Mouse (Mus musculus) neural tube, embryonic 13.5 days (tissue): ENCODE measurements at regions not wholly inside any gene's neighbourhood (a gene's known extent, or its start where the extent isn't known, plus 50 kb on each side); places are given as distances from the start of the nearest gene placed in this dataset.

Experiments used
- ATAC-seq: fragments of 200-750 bp; cut with Nextera tagmentation; 2 replicates; pipeline ENCODE4 v1.8.0; 2017; ENCODE audit warnings: low read depth, mild to moderate bottlenecking, moderate TSS enrichment, moderate library complexity
- H3K27ac ChIP-seq: fragments of 300-500 bp; sonication (generic); replicated peaks from 2 replicates; pipeline ENCODE4 v1.5.1; 2015; ENCODE audit warnings: moderate library complexity, mild to moderate bottlenecking, inconsistent platforms
- H3K27me3 ChIP-seq: fragments of 300-500 bp; sonication (generic); 2 replicates; pipeline ENCODE4 v1.6.1; 2015; ENCODE audit warnings: mild to moderate bottlenecking, inconsistent platforms
- H3K36me3 ChIP-seq: fragments of 300-500 bp; sonication (generic); 2 replicates; pipeline ENCODE4 v1.6.1; 2015; ENCODE audit warnings: mild to moderate bottlenecking, inconsistent platforms
- H3K4me1 ChIP-seq: fragments of 300-500 bp; sonication (generic); replicated peaks from 2 replicates; pipeline ENCODE4 v1.6.1; 2015; ENCODE audit warnings: inconsistent platforms
- H3K4me2 ChIP-seq: fragments of 300-500 bp; sonication (generic); 2 replicates; pipeline ENCODE4 v1.6.1; 2015; ENCODE audit warnings: inconsistent platforms, mild to moderate bottlenecking, moderate library complexity
- H3K4me3 ChIP-seq: fragments of 300-500 bp; sonication (generic); 2 replicates; pipeline ENCODE4 v1.5.1; 2015; ENCODE audit warnings: mild to moderate bottlenecking, inconsistent platforms
- H3K9ac ChIP-seq: fragments of 300-500 bp; sonication (generic); 2 replicates; pipeline ENCODE4 v1.6.1; 2015; ENCODE audit warnings: moderate library complexity, mild to moderate bottlenecking, inconsistent platforms
- H3K9me3 ChIP-seq: fragments of 300-500 bp; sonication (generic); 2 replicates; pipeline ENCODE4 v1.6.1; 2016; ENCODE audit warnings: inconsistent platforms
- WGBS: fragments of 180-500 bp; shearing (Covaris S2); methylation state at CpG from one replicate; pipeline ENCODE4 v1.1.7; 2015; 5-methylcytosine and 5-hydroxymethylcytosine counted together

DNA sequence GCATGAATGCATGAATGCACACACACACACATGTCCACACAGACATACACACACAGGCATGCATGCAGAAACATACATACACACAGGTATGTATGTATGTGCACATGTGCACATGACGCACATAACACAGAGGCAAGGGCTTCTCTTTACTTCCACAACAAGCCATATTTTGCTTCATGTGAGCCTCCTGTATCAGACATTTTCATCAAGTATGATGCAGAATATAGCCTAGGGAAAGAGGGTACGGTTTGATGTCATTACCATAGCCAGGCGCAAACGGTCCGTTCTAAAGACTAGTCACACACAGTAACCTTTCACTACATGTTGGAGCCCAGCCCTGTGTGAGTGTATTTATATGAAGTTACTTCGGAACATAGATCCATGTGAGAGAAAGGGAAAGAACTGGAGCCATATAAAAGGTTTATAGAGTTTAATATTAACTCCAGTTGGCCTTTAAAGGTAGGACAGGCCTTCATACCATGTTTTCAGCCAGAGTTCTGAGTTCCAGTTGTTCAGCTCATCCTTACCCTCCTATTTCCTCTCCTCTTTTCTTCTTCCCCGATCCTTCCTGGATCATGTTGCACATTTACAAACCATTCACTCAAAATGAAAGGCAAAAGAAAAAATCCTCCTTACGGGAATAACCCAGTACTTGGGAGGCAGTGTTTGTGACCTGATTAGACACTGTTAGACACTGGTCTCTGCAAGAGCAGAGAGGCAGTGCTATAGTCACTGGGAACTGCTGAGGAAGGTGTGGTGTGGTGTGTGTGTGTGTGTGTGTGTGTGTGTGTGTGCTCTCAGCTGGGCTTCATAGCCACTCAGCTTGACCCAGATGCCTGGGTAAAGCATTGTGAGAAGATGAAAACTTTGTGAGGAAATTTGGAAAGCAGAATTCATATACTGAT lies 434.1 kb upstream of the Ccnh start:
- no peak overlapping the region for H3K9ac ChIP-seq
- H3K4me1 ChIP-seq = peaks cover 28% of the 10 kb centered on the region
- H3K4me3 ChIP-seq = no peak overlapping the region
- H3K9me3 ChIP-seq = no peaks in the 10 kb centered on the region
- 67% methylated on average over 8 of the region's 8 CpGs for WGBS
- H3K27ac ChIP-seq = peak overlapping the region; percentile 75
- H3K4me2 ChIP-seq = no peak overlapping the region
- ATAC-seq = no peak
- H3K27me3 ChIP-seq = no peaks in the 10 kb centered on the region
- H3K36me3 ChIP-seq = no peaks in the 10 kb centered on the region

DNA sequence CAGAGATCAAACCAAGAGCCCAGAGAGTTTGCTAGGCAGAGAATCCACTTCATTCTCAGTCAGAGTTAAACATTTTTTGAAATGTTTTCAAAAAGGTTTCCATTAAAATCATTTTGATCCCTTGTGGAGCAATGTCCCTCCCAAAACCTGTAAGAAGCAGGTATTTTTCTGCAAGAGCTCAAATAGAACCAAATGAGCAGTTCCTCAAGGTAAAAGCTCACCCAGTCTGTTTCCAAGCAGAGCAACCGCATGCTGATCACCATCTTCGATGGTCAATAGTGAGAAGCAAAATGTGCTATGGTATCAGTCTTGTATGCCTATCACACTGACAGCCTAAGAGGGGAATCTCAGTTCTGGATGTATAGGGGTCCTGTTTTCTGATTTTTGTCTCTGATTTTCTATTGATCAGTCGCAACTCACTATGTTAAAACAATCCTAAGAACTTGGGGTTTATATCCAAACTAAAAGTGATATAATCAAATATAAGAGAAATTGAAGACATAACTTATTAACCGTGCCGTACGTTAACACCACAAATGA lies 432.3 kb upstream of the Ccnh start:
- H3K9me3 ChIP-seq = no peaks in the 10 kb centered on the region
- H3K4me1 ChIP-seq = peaks cover 28% of the 10 kb centered on the region
- 60% methylated on average over 6 of the region's 6 CpGs for WGBS
- H3K4me2 ChIP-seq = no peak overlapping the region
- no peaks in the 10 kb centered on the region for H3K27me3 ChIP-seq
- H3K27ac ChIP-seq = peak overlapping the region; percentile 80
- no peaks in the 10 kb centered on the region for H3K36me3 ChIP-seq
- no peak for ATAC-seq
- H3K9ac ChIP-seq = no peak overlapping the region
- H3K4me3 ChIP-seq = no peak overlapping the region

DNA sequence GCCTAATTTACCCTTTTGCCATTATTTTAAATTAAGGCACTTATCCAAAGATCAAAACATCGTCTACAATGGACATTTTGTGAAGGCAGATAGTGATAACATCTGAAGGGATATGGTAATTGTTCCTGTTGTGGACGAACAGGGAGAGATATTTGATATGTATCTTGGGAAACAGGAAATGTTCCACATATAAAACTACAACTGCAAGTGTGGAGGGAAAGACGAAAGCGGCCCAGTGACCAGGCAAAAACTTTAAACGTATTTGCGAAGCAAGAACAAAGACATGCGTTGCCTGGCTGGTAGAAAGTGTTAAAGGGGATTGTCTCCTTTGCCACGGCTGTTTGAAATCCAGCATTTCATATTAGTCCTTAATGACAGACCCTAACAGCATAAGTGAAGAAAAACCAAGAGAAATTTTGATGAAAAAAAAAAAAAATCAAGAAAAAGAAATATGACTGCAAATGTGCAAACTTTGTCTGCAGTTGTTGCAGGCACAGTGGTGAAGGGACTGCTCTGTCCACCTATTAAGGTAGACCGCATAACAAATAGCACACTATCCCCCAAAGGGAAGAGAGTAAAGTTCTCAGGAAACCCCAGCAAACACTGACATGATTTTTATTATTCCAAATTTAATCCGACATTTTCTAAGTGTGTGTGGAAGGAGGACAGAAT lies 431.2 kb upstream of the Ccnh start:
- Histone ChIP-seq H3K4me3 (0 out of 2 replicates have a peak overlapping the region, but pooled peaks have one; percentile 7), H3K4me2 (peak overlapping the region; percentile 46), H3K9ac (peak overlapping the region; percentile 48), H3K27me3 (no peaks in the 10 kb centered on the region), H3K27ac (peak overlapping the region; percentile 84), H3K9me3 (no peaks in the 10 kb centered on the region), H3K4me1 (peaks cover 28% of the 10 kb centered on the region), H3K36me3 (no peaks in the 10 kb centered on the region)
- 18% methylated on average over 10 of the region's 10 CpGs for WGBS
- ATAC-seq = peak; percentile 83

DNA sequence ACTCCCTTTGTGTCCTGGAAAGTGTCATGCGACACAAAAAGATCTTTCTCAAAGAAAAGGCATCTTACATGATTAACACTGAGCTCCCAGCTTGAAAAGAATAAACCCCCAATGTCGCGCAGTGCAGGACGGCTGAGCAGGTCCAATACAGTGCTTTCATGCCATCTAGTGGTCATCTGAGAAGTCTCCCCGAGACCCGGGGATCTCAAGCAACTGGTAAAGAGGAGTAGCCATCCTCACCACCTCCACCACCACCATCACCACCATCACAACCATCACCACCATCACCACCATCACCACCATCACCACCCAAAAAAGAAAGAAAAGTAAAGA lies 430.7 kb upstream of the Ccnh start:
- no peaks in the 10 kb centered on the region for H3K9me3 ChIP-seq
- peak overlapping the region; percentile 46 for H3K4me2 ChIP-seq
- H3K27ac ChIP-seq = peak overlapping the region; percentile 84
- 0 out of 2 replicates have a peak overlapping the region, but pooled peaks have one; percentile 7 for H3K4me3 ChIP-seq
- under 1% methylated on average over 6 of the region's 6 CpGs for WGBS
- H3K9ac ChIP-seq = peak overlapping the region; percentile 48
- no peaks in the 10 kb centered on the region for H3K36me3 ChIP-seq
- H3K27me3 ChIP-seq = no peaks in the 10 kb centered on the region
- peak; percentile 98 for ATAC-seq
- H3K4me1 ChIP-seq = peaks cover 28% of the 10 kb centered on the region

DNA sequence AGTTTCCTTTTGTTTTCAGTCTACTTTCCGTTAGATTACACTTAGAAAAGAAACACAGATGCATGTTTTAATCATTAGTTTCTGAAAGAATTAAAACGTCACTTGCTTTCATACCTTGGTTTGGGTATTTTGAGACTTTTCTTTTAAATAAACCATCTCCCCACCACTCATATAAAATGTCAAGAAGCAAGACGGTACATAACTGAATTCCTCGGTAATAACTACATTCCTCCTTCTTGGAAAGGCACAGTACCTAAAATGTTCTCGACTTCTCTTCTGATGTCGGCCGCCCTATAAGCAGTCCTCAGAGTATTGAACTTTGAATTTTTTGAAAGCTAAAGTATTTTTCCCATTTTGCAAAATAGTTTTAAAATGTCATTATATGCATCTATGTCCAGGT lies 430.1 kb upstream of the Ccnh start:
- Histone ChIP-seq H3K4me3 (no peak overlapping the region), H3K36me3 (no peaks in the 10 kb centered on the region), H3K9me3 (no peaks in the 10 kb centered on the region), H3K9ac (no peak overlapping the region), H3K27me3 (no peaks in the 10 kb centered on the region), H3K4me2 (no peak overlapping the region), H3K4me1 (peaks cover 24% of the 10 kb centered on the region), H3K27ac (no peak overlapping the region)
- no peak for ATAC-seq
- WGBS = 59% methylated on average over 7 of the region's 7 CpGs

DNA sequence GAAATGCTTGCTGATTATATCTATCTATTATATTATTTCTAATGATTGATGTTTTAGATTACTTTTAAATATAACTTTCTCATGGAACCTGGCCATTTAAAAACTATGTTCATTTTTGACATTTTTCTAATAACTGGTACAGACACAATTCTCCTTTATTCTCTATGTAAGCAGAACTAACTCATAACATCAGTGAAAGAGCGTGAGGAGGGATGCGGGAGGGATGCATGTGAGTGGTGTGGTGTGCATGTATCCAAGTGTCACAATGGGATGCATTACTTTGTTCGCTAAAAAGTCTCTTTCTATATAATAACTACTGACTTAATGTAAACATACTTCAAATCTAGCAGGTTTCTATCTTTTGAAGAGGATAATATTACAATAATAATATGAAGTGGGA lies 428.7 kb upstream of the Ccnh start:
- Histone ChIP-seq H3K4me1 (peaks cover 13% of the 10 kb centered on the region), H3K36me3 (no peaks in the 10 kb centered on the region), H3K4me3 (no peak overlapping the region), H3K27me3 (no peaks in the 10 kb centered on the region), H3K9me3 (no peaks in the 10 kb centered on the region), H3K4me2 (no peak overlapping the region), H3K9ac (no peak overlapping the region), H3K27ac (no peak overlapping the region)
- ATAC-seq = no peak
- WGBS = 44% methylated on average over 3 of the region's 3 CpGs

DNA sequence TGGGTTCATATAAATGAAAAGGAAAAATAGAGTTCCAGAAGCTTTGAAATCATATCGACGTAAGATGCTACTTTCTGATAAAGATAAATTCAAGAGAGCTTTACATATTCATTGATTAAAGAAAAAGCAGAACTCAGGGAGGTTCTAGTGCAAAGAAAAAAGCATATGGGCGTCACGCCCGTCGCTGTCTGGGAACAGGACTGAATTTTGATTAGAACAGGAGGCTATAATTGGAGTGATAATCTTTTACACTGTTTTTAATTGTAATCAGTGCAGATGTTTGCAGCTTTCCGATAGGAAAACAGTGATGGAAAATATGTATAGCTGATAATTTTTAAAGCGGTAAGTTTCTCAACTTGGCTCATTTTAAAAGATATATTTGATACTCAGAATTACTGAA lies 428.2 kb upstream of the Ccnh start:
- Histone ChIP-seq H3K9ac (no peak overlapping the region), H3K4me1 (peaks cover 13% of the 10 kb centered on the region), H3K9me3 (no peaks in the 10 kb centered on the region), H3K27me3 (no peaks in the 10 kb centered on the region), H3K27ac (no peak overlapping the region), H3K36me3 (no peaks in the 10 kb centered on the region), H3K4me3 (no peak overlapping the region), H3K4me2 (no peak overlapping the region)
- 40% methylated on average over 8 of the region's 8 CpGs for WGBS
- no peak for ATAC-seq

DNA sequence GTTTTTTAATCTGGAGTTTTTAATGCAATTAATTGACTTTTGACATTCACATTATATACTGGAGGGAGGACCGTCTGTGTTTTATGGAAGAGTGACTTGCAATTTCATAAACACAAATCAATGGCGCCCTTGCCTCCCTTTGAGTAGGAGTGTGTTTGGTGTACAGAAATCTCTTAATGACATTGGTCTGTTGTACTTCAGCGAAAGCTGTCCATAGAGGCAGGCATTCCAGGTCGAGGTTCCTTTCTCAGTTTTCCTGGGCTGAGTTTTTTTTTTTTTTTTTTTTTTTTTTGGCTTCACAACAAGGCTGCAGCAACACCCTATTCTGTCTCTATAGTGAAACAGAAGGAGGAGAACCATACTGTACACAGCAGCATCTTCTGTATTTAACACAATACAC lies 427.4 kb upstream of the Ccnh start:
- H3K4me1 ChIP-seq = peaks cover 10% of the 10 kb centered on the region
- H3K9ac ChIP-seq = no peak overlapping the region
- no peak for ATAC-seq
- no peak overlapping the region for H3K4me2 ChIP-seq
- no peaks in the 10 kb centered on the region for H3K36me3 ChIP-seq
- no peak overlapping the region for H3K4me3 ChIP-seq
- no peaks in the 10 kb centered on the region for H3K9me3 ChIP-seq
- 0 out of 2 replicates have a peak overlapping the region, but pooled peaks have one; percentile 35 for H3K27ac ChIP-seq
- 39% methylated on average over 4 of the region's 4 CpGs for WGBS
- no peaks in the 10 kb centered on the region for H3K27me3 ChIP-seq

DNA sequence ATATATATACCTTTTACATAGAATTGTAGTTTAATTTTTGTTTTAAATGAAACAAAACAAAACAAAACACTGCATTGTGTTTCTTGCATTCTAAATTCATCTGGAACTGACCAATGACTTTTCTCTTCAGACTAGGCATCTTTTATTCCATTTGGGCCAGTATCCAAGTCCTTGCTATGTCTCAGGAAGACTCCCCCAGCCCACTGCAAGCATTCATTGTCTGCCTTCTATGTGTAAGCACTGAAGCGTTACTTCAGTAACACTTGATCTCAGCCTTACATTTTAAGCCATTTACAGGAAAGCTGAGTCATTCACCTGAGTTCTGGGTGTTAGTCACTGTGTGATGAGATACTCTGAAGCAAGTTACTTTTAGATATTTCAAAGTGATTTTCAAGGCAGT lies 425.3 kb upstream of the Ccnh start:
- no peaks in the 10 kb centered on the region for H3K4me1 ChIP-seq
- no peak for ATAC-seq
- no peaks in the 10 kb centered on the region for H3K27me3 ChIP-seq
- H3K9ac ChIP-seq = no peak overlapping the region
- no peaks in the 10 kb centered on the region for H3K9me3 ChIP-seq
- no peak overlapping the region for H3K4me2 ChIP-seq
- no peak overlapping the region for H3K4me3 ChIP-seq
- H3K36me3 ChIP-seq = no peaks in the 10 kb centered on the region
- WGBS = 70% methylated on average over 1 of the region's 1 CpGs
- no peak overlapping the region for H3K27ac ChIP-seq

DNA sequence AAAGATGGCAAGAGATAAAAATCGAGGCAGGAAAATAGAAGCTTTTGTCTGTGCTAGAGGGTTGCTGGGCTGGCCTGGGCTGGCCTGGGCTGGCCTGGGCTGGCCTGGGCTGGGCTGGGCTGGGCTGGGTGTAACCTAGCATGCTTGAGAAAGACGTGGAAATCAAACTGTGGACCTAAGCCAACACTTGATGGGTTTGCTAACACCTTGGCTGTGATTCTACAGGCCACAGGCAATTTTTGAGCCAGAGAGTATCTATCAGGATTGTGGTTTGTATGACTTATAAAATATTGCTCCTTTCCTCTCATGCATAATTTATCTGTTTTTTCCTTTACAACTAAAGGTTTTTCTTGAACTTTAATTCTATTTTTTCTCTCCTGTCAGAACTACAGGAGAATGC lies 417.3 kb upstream of the Ccnh start:
- Histone ChIP-seq H3K4me3 (no peak overlapping the region), H3K27ac (no peak overlapping the region), H3K36me3 (no peaks in the 10 kb centered on the region), H3K9me3 (no peaks in the 10 kb centered on the region), H3K4me2 (no peak overlapping the region), H3K9ac (no peak overlapping the region), H3K27me3 (no peaks in the 10 kb centered on the region), H3K4me1 (no peaks in the 10 kb centered on the region)
- 50% methylated on average over 2 of the region's 2 CpGs for WGBS
- no peak for ATAC-seq

DNA sequence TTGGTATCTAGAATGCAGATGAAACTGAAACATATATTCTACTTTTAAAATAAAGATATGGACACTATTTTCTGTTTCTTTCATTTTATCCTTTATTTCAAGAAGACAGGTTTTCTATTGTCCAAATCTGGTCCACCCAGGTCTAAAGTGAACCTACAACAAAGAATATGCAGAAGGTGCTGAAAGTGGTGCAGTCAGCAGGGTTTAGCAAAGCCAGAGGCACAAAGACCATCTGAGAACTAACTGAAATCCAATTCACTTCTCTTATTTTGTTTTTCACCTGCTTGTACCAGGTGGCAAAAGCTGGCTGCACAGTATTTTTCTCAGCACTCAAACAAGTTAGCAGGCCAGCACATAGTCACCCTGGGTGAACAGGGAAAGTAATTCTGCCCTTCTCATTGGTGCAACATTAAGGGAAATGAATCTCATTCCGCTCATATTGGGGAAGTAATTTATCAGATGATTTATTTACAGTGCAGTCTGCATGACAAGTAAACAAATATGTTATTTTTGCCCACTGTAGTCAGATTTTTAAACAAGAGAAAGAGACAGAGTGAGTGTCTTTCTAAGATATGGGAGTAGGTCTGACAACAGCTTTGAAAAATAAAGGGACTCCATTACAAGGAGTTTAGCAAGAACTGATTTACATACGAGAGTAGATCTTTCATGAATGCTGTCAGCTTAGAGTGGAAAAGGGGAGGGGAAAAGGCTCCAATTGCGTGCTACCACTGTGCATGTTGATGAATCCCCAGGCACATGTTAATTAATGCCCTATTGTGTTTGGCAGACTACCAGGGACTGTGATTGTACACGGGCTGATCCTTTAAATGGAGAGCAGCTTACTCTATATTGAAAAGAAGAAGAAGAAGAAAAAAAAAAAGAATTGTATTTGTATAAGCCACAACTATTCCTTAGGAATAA lies 405.9 kb upstream of the Ccnh start:
- no peak overlapping the region for H3K9ac ChIP-seq
- no peaks in the 10 kb centered on the region for H3K36me3 ChIP-seq
- ATAC-seq = peak; percentile 98
- H3K4me1 ChIP-seq = peaks cover 15% of the 10 kb centered on the region
- H3K27ac ChIP-seq = peak overlapping the region; percentile 35
- H3K9me3 ChIP-seq = no peaks in the 10 kb centered on the region
- no peaks in the 10 kb centered on the region for H3K27me3 ChIP-seq
- H3K4me3 ChIP-seq = no peak overlapping the region
- WGBS = 9% methylated on average over 4 of the region's 4 CpGs
- peak overlapping the region; percentile 20; the same call in 1 of the 2 replicates for H3K4me2 ChIP-seq
